Mouse (Mus musculus) intestine, embryonic 14.5 days (tissue): ENCODE measurements around the gene Pfkp. TPM values are rescaled to one million over a fixed set of nuclear protein-coding genes. Genes with fewer than 3 reads are reported as not detected.

Experiments
- ATAC-seq: fragments of 200-750 bp; cut with Nextera tagmentation; replicated peaks from 2 replicates; pipeline ENCODE4 v1.8.0; 2017; ENCODE audit warnings: low read depth, moderate number of reproducible peaks, moderate TSS enrichment, moderate library complexity; ENCODE audit not compliant: low FRiP score, low TSS enrichment
- DNase-seq: peaks from one replicate; pipeline ENCODE4 v3.0.0-alpha.2; 2018; ENCODE audit warnings: low spot score
- H3K27ac ChIP-seq: fragments of 300-500 bp; sonication (generic); 2 replicates; pipeline ENCODE4 v1.5.1; 2014; ENCODE audit warnings: low read depth, mild to moderate bottlenecking, control low read depth
- H3K27me3 ChIP-seq: fragments of 300-500 bp; sonication (generic); replicated peaks from 2 replicates; pipeline ENCODE4 v1.6.1; 2014; ENCODE audit warnings: low read length, control low read depth; ENCODE audit not compliant: control insufficient read depth, insufficient read depth
- H3K36me3 ChIP-seq: fragments of 300-500 bp; sonication (generic); 2 replicates; pipeline ENCODE4 v1.6.1; 2014; ENCODE audit warnings: low read length, control low read depth; ENCODE audit not compliant: control insufficient read depth, insufficient read depth
- H3K4me1 ChIP-seq: fragments of 300-500 bp; sonication (generic); replicated peaks from 2 replicates; pipeline ENCODE4 v1.6.1; 2014; ENCODE audit warnings: low read length, control low read depth, mixed read lengths; ENCODE audit not compliant: control insufficient read depth, insufficient read depth
- H3K4me2 ChIP-seq: fragments of 300-500 bp; sonication (generic); 2 replicates; pipeline ENCODE4 v1.6.1; 2014; ENCODE audit warnings: low read length
- H3K4me3 ChIP-seq: fragments of 300-500 bp; sonication (generic); 2 replicates; pipeline ENCODE4 v1.5.1; 2014; ENCODE audit warnings: low read depth, low read length, control low read depth, mixed read lengths
- H3K9ac ChIP-seq: fragments of 300-500 bp; sonication (generic); 2 replicates; pipeline ENCODE4 v1.6.1; 2014; ENCODE audit warnings: mild to moderate bottlenecking, low read length
- H3K9me3 ChIP-seq: fragments of 300-500 bp; sonication (generic); 2 replicates; pipeline ENCODE4 v1.6.1; 2016; ENCODE audit warnings: low read length, control low read depth; ENCODE audit not compliant: control insufficient read depth
- WGBS: fragments of 180-500 bp; shearing (Covaris S2); extraction: QIAGEN DNeasy Blood & Tissue Kit; methylation state at CpG from one replicate; pipeline ENCODE4 v1.1.7; 2014; 5-methylcytosine and 5-hydroxymethylcytosine counted together
- polyA plus RNA-seq: library from polyadenylated mRNA; unstranded; fragments of >200 nt; fragmentation: Nextera tagmentation; extraction: Ambion mirVana; gene quantifications from 2 replicates; pipeline ENCODE4 v1.2.1, GENCODE M21; 2014

The Pfkp gene
- polyA plus RNA-seq, 1 experiment from 2014 or later, result 59.9 TPM

DNA sequence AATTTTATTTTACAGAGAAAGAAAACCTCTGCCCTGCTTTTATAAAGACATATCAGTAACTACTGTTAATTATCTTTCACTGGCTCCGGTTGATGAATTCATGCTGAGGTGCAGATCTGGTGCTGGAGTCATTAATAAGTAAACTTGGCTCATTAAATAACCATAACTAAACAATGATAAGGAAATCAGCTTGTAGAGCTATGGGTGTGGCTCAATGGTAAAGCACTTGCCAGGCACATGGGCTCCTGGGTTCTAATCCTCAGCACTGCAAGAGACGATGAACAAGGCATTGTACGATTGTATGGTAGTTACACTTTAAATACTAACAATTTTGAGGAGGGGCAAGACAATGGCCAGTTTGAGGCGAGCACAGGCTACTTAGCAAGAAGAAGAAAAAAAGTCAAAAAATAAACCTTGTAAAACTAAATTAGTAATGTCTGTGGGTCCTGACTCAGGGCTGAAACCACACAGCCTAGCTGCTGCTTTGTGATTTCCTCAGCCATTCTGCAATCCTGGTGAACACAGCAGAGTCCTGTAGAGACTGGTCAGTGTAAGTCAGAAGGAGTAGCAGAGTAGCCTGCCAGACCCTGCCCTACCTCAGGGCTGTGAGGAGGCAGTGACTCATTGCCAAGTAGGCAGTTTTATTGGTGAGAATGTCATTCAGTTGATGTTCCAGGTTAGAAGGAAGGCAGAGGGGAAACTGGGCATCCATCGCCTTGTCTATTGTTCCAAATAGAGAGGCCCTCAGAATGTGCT is 34.7 kb downstream of the Pfkp start:
- WGBS, result 90% methylated on average over 5 of the region's 5 CpGs

DNA sequence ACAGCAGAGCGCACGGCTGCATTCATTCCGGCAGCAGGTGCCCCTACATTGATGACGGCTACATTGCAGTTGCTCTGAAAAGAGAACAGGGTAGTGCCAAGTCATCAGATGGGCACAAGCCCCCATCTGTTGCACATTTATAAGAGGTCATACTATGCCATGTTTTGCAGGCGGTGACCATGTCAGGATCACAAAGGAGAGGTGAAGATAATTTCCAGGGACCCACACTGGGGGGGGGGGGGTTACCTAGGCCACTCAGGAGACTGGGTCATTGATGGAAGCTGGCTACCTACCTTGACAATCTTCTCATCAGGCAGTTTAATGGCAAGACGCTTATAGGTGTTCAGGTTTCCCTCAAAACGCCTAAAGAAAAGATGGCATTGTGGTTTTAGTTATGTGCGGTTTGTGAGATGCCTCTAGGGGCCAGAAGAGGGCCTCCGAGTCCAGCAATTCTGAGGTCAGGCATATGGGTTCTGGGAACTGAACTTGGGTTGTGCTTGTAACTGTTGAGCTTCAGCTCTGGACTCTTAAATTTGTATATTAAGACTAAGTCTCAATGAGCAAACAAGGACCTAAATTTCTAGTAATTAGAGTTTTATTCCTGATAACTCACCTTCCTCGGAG is 45.7 kb downstream of the Pfkp start:
- H3K4me3 ChIP-seq, result no peak overlapping the region
- DNase-seq (no peak), ATAC-seq (no peak)
- H3K4me1 ChIP-seq, result no peaks in the 10 kb centered on the region
- H3K9me3 ChIP-seq, result no peaks in the 10 kb centered on the region
- H3K4me2 ChIP-seq, result no peak overlapping the region
- no peak overlapping the region for H3K27ac ChIP-seq
- no peaks in the 10 kb centered on the region for H3K36me3 ChIP-seq
- no peaks in the 10 kb centered on the region for H3K27me3 ChIP-seq
- H3K9ac ChIP-seq, result no peak overlapping the region
- WGBS, result 84% methylated on average over 10 of the region's 10 CpGs

More for the DNA sequence above, 34.7 kb downstream of the Pfkp start:
- no peaks in the 10 kb centered on the region for H3K9me3 ChIP-seq
- no peak overlapping the region for H3K27ac ChIP-seq
- no peak for ATAC-seq
- no peak overlapping the region for H3K4me3 ChIP-seq
- no peaks in the 10 kb centered on the region for H3K36me3 ChIP-seq
- no peak overlapping the region for H3K9ac ChIP-seq
- no peaks in the 10 kb centered on the region for H3K4me1 ChIP-seq
- no peak for DNase-seq
- no peaks in the 10 kb centered on the region for H3K27me3 ChIP-seq
- H3K4me2 ChIP-seq, result no peak overlapping the region

DNA sequence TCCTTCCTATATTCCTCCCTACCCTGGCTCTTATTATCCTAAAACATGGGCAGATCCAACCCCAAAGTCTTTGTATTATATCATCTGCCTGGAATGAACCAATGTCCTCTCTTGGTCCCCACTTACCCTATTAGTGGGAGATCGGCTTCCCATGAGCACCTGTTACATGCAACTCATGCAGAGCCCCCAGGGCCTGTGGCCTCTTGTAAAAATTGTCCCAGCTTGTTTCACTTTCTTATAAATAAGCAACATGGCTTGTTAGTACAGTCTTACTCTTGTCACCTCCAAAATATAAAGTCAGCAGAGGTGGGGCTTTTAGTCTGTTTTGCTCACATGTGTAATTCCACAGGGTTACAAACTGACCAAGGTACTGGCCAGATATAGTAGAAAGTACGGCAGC is 46.9 kb downstream of the Pfkp start:
- no peaks in the 10 kb centered on the region for H3K9me3 ChIP-seq
- no peaks in the 10 kb centered on the region for H3K4me1 ChIP-seq
- no peak for DNase-seq
- H3K27me3 ChIP-seq, result no peaks in the 10 kb centered on the region
- no peak overlapping the region for H3K27ac ChIP-seq
- ATAC-seq, result no peak
- H3K36me3 ChIP-seq, result no peaks in the 10 kb centered on the region
- no peak overlapping the region for H3K4me2 ChIP-seq
- H3K4me3 ChIP-seq, result no peak overlapping the region
- WGBS, result 85% methylated on average over 2 of the region's 2 CpGs
- no peak overlapping the region for H3K9ac ChIP-seq

DNA sequence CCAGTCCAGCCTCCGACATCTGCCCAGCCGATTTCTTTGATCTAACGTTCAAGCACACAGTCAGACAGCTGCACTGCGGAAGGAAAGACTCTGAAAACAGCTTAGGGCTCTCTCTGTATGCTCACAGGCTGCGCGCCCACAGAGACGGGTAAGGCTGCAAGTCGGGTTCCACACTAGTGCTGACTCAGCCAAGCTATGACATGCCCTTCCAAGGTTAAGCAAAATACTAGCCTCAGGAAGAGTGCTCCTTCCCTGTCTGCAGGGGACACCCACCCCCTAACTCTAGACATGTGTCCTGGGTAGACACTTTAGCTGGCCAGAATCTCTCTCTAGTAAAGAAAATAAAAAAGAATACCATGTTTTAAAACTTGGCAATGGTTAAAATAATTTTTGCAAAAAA is 48.0 kb downstream of the Pfkp start:
- H3K36me3 ChIP-seq, result no peaks in the 10 kb centered on the region

DNA sequence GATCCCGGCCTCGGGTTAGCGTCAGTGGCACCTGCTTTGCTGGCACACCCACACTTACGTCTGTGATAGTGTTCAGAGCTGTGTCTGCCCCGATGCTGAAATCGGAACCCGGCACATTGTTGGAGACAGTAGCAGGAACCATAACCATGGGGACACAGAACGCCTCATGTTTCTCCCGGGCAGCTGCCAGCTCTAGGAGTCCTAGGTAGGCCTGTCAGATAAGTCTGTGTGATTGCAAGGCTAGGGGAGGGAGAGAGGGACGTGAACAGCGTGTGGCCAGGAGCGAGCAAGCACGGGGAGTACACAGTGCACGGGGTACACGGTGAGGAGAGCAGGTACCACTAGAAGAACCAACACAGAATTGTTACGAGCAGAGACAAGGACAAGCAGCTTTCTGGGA is 50.8 kb downstream of the Pfkp start:
- H3K9me3 ChIP-seq, result no peaks in the 10 kb centered on the region
- no peak overlapping the region for H3K4me2 ChIP-seq
- 88% methylated on average over 16 of the region's 16 CpGs for WGBS
- no peak overlapping the region for H3K27ac ChIP-seq
- no peaks in the 10 kb centered on the region for H3K36me3 ChIP-seq
- no peak overlapping the region for H3K4me3 ChIP-seq
- no peak overlapping the region for H3K9ac ChIP-seq
- ATAC-seq (no peak), DNase-seq (no peak)
- no peaks in the 10 kb centered on the region for H3K27me3 ChIP-seq
- H3K4me1 ChIP-seq, result no peaks in the 10 kb centered on the region

More for the DNA sequence above, 48.0 kb downstream of the Pfkp start:
- Histone ChIP-seq H3K27ac (no peak overlapping the region), H3K27me3 (no peaks in the 10 kb centered on the region), H3K9ac (no peak overlapping the region), H3K4me3 (no peak overlapping the region), H3K9me3 (no peaks in the 10 kb centered on the region), H3K4me1 (no peaks in the 10 kb centered on the region), H3K4me2 (no peak overlapping the region)
- WGBS, result 88% methylated on average over 8 of the region's 8 CpGs
- DNase-seq (no peak), ATAC-seq (no peak)

DNA sequence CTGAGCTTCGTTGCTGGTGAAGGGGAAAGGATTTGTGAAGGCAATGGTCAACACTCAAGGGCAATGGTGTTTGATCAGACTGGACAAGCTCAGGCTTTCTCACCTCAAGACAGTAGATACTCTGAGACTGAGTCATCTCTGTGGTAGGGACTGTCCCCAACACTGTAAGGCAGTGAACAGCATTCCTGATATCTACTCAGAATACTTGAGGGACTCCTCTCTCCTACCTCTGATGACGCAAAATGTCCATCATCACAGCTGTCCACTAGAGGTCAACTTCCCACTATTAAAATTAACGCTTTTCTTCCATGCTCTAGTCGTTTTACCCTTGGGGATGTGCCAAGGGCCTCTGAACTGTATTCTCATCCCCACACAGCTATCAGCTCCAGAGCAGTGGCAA is 53.2 kb downstream of the Pfkp start:
- 88% methylated on average over 4 of the region's 4 CpGs for WGBS
- no peak for ATAC-seq
- H3K27me3 ChIP-seq, result no peaks in the 10 kb centered on the region
- H3K4me1 ChIP-seq, result no peaks in the 10 kb centered on the region
- H3K4me3 ChIP-seq, result no peak overlapping the region
- H3K9me3 ChIP-seq, result no peaks in the 10 kb centered on the region
- H3K27ac ChIP-seq, result no peak overlapping the region
- no peak overlapping the region for H3K4me2 ChIP-seq
- no peaks in the 10 kb centered on the region for H3K36me3 ChIP-seq
- H3K9ac ChIP-seq, result no peak overlapping the region
- no peak for DNase-seq

DNA sequence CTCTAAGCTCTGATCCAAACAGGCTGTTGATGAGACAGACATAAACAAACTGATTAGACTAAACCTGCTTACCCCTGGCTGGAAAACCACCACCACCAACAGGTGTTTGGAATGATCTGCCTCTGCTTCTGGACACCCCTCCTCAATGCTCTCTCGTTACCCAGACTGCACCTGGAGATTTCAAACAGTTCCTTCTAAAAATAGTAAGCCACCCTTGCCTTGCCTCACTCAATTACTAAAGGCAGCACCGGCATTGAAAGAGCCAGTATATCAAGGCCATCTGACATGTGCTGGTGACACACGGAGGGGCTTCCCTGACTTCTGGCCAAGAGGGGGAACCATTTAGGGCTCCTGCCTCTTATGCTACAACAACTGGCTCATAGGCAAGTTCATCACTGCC is 57.7 kb downstream of the Pfkp start:
- WGBS, result 43% methylated on average over 3 of the region's 3 CpGs
- H3K4me3 ChIP-seq, result no peak overlapping the region
- DNase-seq (no peak), ATAC-seq (no peak)
- no peak overlapping the region for H3K27ac ChIP-seq
- H3K9me3 ChIP-seq, result no peaks in the 10 kb centered on the region
- no peak overlapping the region for H3K4me2 ChIP-seq
- H3K36me3 ChIP-seq, result no peaks in the 10 kb centered on the region
- no peak overlapping the region for H3K9ac ChIP-seq
- no peaks in the 10 kb centered on the region for H3K27me3 ChIP-seq
- no peaks in the 10 kb centered on the region for H3K4me1 ChIP-seq

DNA sequence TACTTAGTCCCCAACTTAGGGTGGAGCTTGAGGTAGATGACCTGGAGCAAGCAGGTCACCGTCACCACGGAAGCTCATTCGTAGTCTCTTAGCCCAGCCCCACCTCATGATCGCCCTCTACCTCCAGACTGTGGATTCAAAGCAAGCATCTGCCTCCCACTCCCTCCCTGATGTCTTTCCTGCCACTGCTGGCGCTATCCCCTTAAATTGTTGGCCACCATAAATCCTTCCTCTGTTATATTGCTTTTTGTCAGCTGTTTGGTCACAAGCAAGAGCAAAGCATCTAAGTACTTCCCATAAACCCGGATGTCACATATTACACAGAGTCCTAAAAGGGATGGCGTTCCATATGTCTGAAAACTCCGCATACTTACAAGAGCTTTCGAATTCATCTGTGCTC is 62.6 kb downstream of the Pfkp start:
- no peak for ATAC-seq

More for the DNA sequence above, 62.6 kb downstream of the Pfkp start:
- H3K4me2 ChIP-seq, result no peak overlapping the region
- H3K4me1 ChIP-seq, result no peaks in the 10 kb centered on the region
- no peak overlapping the region for H3K9ac ChIP-seq
- H3K4me3 ChIP-seq, result no peak overlapping the region
- H3K27me3 ChIP-seq, result no peaks in the 10 kb centered on the region
- DNase-seq, result no peak
- no peaks in the 10 kb centered on the region for H3K9me3 ChIP-seq
- H3K36me3 ChIP-seq, result peaks cover 12% of the 10 kb centered on the region
- WGBS, result 67% methylated on average over 9 of the region's 9 CpGs
- no peak overlapping the region for H3K27ac ChIP-seq
